Mouse (Mus musculus): Measurements from ENCODE around the gene Speer4d.
"Not testable (repeated sequence)": the region's sequence is repeated elsewhere in the genome, so short reads cannot be mapped to it uniquely, and the experiment has no call there.

DNA sequence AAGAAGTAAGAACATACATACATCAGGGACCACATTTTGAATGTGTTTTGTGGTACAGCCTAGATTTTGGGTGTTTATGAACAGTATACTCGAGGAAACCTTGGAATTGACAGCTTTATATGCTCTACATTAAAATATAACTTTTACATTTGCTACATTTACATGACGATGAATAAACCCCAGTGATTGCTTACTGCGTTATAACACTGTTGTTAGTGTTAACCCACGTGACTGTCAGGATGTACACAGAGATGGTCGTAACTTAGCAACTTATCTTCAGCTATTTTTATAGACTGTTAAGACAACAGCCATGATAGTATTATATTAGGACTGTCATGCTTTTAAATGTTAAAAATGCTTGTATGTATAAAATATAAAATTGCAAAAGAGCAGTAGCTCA lies 17.4 kb upstream of the Speer4d start:
- TF ChIP-seq CTCF (IDR thresholded peaks at IDR 0.05; ENCODE audit: control insufficient read depth, insufficient read depth, insufficient read length); CEBPB (IDR thresholded peaks at IDR 0.05; ENCODE audit: low read depth); MYOG (IDR thresholded peaks at IDR 0.05; ENCODE audit: control insufficient read depth, extremely low read depth, insufficient read length); MYOD1 (IDR thresholded peaks at IDR 0.05; ENCODE audit: control insufficient read depth, insufficient read length, low read depth): not testable (repeated sequence)

Data from C2C12 (cell line).